Mouse (Mus musculus): ENCODE measurements around the gene Cdh23.

GRCm38 (mm10) chr10:60525081-60525480, 171.2 kb downstream of the Cdh23 start:
- TF ChIP-seq CTCF (IDR thresholded peaks at IDR 0.05; ENCODE audit: insufficient read depth, low read depth, low read length) (no peak), POLR2A (IDR thresholded peaks at IDR 0.05; ENCODE audit: insufficient read depth, low read depth, low read length) (no peak)
